Mouse (Mus musculus): ENCODE measurements around the gene Eif5a2. TPM values are rescaled to one million over a fixed set of nuclear protein-coding genes. Genes with fewer than 3 reads are reported as not detected.
A peak's percentile ranks its signal among the peaks of the same experiment; 100 is the strongest.
"Not testable (repeated sequence)": the region's sequence is repeated elsewhere in the genome, so short reads cannot be mapped to it uniquely, and the experiment has no call there.

The Eif5a2 gene
- total RNA-seq (2021): 1 to 10 TPM; 3.3 to 4.1 TPM
- long read RNA-seq, experiment 1, full-length matches to known transcripts: 5 of 7 reads
- long read RNA-seq, experiment 1, partial matches to known transcripts: 0 of 7 reads
- long read RNA-seq, experiment 1, other reads (novel, unspliced or antisense): 2 of 7 reads
- long read RNA-seq, experiment 2, full-length matches to known transcripts: 1 of 2 reads
- long read RNA-seq, experiment 2, partial matches to known transcripts: 1 of 2 reads
- long read RNA-seq, experiment 2, other reads (novel, unspliced or antisense): 0 of 2 reads

DNA sequence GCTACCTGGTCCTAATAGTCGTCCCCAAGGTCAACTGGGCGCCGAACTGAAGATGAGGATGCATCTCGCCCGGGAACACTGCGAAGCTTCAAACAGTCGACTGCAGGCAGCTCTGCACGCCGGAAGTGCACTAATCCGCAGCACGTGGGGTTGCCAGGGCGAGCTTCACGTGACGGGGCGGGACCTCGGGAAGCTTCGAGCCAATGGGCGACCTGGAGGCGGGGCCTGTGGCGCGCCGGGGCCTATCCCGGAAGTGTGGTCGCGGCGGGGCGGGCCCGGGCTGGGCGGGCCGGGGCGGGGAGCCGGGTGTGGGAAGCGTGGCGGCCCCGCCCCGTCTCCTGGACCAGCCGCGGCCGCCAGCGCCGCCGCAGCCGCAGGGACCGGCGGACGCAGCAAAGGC is at the start of gene Eif5a2:
TSS of gene Eif5a2 (plus strand) at position 283 of the 400 bp plus-strand sequence.
- peak; percentile 86 to 92 for DNase-seq (ENCODE audit: low spot score in 2 of 2)

DNA sequence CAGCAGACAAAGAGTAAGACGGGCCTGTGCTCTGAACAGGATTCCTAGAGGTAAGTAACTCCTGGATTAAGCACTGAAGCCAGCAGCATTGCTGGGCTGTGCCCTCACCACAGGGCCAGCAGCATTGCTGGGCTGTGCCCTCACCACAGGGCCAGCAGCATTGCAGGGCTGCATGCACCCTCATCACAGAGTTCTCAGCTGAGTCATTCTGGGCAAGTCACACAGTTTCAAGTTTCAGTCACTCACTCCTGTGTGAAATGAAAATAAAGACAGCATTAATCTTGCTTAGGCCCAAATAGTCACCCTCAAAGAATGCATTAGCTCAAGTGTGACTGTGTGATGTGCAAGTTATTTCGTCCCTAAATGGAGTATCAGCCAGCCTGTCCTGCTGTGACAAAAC is 46.4 kb upstream of the Eif5a2 start:
- no peak for DNase-seq (ENCODE audit: low spot score in 2 of 2)

DNA sequence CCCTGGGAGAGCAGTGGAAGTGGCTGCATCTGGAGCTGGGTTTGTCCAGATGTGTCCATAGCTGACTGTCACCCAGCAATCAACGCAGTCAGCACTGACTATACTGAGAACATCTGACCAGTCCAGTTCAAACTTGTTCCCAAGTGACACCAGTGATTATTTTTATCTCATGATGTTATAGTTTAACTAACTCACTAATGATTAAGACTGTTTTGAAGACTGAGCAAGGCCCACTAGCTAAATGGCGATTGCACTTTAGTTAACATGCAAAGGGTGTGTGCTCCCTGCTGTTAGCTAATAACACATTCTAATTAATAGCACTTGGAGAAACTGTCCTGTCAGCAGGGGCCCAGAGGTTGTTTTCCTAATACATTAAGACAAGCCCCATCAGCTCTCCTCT is 44.1 kb upstream of the Eif5a2 start:
- no peak for DNase-seq (ENCODE audit: low spot score in 2 of 2)

DNA sequence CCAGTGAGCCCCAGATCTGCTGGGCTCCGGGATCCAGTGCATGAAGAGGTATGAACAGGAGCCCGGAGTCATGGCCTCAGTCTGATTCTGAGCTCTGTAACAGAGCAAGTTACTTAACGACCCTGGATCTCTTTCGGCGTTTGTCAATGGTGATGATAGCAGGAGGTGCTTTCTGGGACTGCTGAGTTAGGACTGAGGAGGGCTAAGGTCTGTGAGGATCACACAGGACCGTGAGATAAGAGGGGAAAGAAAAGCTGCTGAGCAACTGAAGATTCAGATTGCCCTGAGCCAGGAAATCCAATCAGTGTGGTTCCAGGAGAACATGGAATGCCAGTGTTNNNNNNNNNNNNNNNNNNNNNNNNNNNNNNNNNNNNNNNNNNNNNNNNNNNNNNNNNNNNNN is 40.7 kb upstream of the Eif5a2 start:
- DNase-seq (ENCODE audit: low spot score in 2 of 2): no peak

DNA sequence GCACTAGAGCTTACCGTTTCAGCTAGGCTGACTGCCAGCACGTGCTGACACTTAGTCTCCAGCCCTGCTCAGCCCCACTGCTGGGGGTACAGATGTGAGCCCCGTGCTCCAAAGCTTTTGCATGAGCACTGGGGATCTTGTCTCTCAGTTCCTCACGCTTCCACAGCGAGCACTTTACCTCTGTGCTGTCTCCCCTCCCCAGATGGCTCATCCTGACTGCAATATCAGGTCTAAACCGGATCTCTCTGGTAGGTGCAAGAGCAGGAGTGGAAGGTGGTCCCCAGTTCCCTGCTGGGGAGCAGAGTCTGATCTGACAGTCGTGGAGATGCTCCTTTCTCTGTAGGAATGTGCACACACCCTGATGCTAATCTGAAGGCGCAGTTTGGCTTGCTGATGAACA is 37.8 kb upstream of the Eif5a2 start:
- DNase-seq (ENCODE audit: low spot score in 2 of 2): no peak

DNA sequence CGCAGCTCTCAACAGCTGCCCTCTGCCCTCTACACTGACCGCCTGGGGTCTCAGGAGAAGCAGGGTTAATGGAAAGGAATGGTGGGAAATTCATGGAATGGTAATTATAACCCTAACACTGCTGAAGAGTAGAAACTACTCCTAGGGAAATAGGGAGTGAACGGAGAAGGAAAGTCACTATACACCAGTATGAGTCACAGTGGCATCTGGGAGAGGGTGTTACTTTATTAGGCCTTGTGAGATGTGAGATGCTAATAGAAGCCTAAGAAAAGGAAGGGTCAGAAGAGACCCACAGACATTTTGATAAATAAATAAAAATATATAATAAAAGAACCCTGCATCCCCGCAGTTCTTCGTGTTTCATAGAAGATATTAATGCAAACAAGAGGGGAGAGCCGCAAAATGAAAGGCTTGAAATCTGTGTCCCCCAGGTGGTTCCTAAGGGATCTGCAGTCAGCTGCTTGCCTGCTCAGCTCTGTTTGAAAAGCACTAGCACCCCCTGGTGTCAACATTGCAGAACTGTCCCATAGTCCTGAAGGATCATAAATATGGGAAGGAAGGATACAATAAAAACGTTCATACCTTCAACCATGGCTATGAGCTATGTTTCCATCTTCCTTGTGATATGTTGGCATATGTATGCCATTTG is 35.1 kb upstream of the Eif5a2 start:
- peak; percentile 55 to 68 for DNase-seq (ENCODE audit: low spot score in 2 of 2)

DNA sequence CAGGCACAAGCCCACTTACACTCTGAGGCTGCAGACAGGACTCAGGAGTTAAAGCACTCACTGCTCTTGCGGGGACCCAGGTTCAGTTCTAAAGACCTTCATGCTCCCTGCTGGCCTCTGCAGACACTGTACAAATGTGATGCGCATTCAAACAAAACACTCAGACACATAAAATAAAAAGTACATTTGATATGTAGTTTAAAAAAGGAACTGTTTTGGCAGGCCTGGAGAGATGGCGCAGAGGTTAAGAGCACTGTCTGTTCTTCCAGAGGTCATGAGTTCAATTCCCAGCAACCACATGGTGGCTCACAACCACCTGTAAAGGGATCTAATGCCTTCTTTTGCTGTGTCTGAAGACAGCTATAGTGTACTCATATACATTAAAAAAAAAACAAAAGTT is 32.9 kb upstream of the Eif5a2 start:
- no peak for DNase-seq (ENCODE audit: low spot score in 2 of 2)

DNA sequence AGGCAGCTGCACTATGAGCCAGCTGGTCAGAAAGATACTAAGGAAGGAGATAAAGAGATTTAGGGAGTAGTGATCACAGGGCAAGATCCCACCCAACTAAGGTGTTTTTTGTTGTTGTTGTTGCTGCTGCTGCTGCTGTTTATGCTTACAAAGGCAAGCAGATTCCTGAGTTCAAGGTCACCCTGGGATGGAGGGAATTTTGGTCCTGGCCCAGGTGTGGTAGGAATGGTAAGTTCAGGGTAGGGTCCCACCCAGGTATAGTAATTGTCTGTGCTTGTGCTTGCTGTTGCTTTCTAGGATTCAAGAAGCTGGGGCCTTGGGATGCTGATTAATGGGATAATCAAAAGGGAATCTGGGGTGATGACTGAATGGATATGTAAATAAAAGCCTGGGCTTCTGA is 32.1 kb upstream of the Eif5a2 start:
- no peak for DNase-seq (ENCODE audit: low spot score in 2 of 2)

DNA sequence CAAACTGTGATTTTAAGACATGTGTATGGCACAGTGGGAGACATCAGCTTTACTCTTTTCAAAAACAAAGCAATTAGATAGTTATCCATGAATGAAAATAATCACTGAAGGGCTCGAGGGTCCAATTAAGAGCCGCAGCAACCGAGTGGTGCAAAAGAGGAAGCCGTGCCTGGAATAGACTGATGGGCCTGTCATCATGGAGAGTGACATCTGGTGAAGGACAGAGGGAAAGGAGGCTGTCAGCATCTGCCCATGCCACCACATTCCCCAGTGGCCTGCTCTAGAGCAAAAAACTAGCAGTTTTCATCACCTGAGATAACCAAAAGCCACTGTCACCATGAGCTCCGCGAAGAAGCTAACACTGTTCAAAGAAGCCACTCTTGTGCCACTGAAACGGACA is 25.6 kb upstream of the Eif5a2 start:
- DNase-seq (ENCODE audit: low spot score in 2 of 2): no peak

DNA sequence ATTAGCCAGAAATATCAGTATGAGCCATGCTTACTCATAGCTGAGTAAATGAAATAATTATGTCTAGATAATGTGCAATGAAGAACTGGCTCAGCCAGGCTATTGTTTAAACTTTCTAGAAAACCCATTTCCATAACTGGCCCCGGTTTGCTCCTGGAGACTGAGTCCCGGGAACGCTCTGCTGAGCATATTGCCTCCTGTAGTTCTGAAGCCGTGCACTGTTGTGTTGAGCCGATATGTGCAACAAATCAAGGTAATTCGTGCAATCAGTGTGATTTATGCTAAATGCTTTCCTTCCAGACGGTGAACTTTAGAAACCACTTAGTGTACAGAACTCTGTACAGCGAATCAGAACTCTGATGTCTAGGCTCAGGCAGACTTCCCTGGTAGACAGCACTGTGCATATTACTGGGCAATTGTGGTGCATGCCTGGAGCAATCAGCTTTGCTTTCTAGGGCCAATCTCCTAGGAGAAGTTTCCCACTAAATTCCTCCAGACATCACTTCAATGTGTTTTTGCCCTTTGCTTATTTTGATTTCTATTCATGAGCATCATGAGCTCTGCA is 19.8 kb upstream of the Eif5a2 start:
- no peak for DNase-seq (ENCODE audit: low spot score in 2 of 2)

DNA sequence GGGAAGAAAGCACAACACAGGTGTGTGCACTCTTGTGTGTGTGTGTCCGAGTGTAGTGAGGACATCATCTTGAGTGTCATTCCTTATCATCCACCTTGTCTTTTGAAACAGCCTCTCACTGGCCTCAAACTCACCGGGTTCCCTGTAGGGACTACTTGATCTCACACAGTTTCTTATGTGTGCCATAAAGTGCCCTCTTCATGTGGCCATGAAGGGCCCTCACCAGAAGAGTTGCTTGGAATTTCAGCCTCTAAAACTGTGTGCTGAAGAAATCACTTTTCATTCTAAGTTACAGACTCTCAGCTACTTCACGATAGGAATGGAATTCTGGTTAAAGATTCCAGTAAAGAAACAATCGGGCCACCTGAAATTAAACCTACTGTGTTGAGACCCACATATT is 14.1 kb upstream of the Eif5a2 start:
- DNase-seq (ENCODE audit: low spot score in 2 of 2): no peak

DNA sequence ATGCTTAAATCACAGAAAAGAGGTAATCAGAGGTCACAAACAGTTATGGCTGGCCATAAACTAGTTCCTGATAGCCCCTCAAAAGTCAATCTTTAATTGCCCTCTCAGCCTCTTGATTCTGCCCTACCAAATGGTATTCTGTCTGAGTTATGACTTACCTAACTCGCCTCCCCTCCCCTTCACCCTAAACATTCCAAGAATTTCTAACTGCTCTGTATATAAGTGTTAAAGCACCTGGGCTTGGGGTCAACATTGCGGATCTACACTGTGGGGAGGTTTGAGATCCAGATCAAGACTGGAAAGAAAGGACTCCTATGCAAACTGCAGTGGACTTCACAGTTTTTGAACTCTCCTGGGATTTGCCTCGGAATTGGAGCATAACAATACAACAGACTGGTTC is 12.9 kb upstream of the Eif5a2 start:
- no peak for DNase-seq (ENCODE audit: low spot score in 2 of 2)

DNA sequence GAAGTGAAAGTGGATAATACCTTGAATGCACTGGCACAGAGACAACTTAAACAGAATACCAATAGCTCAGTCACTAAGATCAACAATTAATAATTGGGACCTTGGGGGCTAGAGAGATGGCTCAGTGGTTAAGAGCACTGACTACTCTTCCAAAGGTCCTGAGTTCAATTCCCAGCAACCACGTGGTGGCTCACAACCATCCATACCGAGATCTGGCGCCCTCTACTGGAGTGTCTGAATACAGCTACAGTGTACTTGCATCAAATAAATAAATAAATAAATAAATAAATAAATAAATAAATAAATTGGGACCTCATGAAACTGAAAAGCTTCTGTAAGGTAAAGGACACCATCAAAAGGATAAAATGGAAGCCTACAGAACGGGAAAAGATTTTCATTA is 8.2 kb upstream of the Eif5a2 start:
- DNase-seq (ENCODE audit: low spot score in 2 of 2): not testable (repeated sequence)

DNA sequence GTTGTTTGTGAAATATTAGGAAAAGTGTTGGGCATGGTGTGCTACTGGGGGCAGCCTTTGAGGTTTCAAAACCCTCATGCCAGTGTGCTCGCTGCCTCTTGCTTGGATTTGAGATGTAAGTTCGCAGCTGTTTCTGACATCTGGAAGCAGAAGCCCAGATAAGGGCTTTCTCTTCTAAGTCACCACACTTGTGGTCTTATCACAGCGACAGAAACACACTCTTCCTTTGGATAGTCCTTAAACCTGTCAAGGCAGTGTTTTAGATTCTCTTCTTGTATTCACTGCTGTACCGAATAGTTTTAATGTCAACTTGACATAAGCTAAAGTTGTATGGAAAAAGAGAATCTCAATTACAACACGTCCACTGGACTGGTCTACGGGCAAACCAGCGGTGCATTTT is 5.7 kb upstream of the Eif5a2 start:
- DNase-seq (ENCODE audit: low spot score in 2 of 2): no peak

DNA sequence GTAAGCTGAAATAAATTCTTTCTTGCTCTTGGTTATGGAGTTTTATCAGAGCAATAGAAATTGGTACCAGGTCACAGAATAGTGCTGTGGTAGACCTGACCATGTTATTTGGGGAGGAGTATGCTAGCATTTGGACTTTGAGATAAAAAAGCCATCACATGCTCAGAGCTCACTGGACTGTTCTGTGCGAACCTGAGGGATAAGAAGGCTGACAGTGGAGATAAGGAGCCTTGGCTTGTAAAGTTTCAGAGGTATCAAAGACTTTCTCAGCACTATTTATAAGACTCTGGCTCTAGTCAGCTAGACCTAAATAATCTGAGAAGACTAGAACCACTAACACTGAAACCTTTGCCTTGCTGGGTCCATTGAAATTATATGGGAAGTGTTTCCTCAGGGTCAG is 5.1 kb upstream of the Eif5a2 start:
- no peak for DNase-seq (ENCODE audit: low spot score in 2 of 2)

DNA sequence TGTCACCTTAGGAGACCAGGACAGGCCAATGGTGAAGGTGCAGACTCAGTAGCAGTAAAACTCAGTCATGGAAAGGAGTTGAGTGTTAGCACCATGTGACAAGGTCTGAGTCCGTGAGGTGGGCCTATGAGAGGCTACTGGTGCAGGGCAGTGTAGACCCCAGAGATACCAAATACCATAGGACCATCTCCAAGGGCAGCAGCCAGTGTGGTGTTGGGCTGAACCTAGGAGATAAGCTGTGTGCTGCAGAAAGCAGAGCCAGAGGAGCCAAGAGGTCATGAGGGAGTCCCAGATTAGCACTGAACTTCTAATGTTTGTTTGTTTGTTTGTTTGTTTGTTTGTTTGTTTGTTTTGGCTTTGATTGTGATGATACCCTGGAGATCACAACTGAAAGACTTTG is 4.6 kb upstream of the Eif5a2 start:
- no peak for DNase-seq (ENCODE audit: low spot score in 2 of 2)

DNA sequence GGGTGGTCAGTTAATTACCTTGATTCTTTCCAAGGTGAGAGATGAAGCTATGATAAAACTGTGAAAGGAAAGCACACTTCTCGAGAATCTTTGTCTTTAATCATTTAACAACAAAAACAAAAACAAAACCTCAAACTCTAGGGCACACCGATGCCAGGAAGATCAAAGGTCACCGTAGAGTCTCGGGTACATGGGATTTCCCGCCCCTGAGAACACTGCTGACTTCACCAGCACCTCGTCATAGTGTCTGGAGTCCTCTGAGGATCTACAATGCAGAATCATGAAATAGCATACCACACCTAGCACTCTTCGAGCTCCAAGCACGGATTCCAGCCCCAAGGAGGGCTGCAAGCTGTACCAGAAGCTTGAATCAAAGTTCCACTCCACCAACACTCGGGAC is 565 bp upstream of the Eif5a2 start:
- DNase-seq (ENCODE audit: low spot score in 2 of 2): no peak

DNA sequence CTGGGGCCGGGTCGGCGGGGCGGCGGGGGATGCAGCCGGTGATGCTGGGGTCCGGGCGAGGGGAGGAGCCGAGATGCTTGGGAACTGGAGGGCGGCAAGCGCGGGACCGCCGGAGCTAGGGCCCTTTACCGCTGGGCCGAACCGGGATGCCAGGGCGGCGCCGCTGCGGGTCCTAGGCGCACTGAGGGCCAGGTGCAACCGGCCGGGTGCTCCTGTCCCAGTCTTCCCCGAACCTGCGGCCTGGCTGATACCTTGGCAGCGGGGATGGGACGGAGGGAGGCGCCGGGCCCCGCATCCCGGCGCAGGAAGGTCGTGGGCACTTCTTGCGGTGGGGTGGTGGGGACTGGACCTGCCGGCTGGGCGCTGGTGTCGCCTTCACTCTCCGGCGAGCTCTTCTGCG is 346 bp downstream of the Eif5a2 start:
- no peak for DNase-seq (ENCODE audit: low spot score in 2 of 2)

DNA sequence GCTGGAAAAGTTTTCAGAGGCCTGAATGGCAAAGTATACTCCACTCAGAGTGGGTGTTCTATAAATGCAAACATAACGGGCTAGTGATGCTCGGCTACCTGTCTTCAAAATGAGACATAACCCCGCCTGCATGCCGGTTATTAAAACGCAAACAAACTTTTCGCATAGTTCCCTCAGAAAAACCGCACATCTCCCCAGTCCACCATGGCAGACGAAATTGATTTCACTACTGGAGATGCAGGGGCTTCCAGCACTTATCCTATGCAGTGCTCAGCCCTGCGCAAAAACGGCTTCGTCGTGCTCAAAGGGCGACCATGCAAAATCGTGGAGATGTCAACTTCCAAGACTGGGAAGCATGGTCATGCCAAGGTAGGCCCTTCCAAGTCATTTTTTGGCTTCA is 772 bp downstream of the Eif5a2 start:
- no peak for DNase-seq (ENCODE audit: low spot score in 2 of 2)

DNA sequence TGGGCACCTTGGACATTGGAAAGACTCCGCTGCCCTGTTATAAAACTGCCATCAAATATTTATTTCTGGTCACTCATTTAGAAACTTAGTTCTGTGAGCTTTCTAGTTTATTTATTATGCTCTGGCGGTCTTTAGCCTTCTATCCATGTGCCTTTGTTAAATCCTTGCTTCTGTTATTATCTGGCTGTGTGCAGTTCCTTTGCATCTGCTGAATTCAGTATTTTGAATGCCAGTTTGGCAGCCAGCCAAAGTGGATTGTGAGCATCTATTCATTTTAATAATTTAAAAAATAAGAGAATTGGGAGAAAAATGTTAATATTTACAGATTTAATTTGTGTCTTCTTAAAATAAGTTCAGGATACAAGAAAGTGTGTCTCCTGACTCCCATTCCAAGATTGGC is 3.1 kb downstream of the Eif5a2 start:
- no peak for DNase-seq (ENCODE audit: low spot score in 2 of 2)

DNA sequence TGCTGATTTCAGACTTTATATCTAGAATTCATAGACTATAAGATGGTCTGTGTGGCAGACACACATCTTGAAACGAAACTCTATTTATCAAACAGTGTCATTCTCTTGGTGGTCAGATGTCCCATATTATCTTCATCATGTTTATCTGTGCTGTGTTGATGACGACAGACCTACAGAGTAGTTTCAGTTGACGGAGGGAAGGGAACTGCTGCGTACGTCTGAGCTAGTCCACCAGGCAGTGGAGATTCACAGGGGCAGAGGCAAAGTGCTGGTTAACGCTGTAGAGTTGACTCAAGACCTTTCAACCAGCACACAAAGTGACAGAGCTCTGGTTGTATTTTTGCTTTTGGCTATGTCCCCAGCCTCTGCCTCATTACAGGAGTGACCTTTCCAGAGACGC is 13.8 kb downstream of the Eif5a2 start:
- no peak for DNase-seq (ENCODE audit: low spot score in 2 of 2)

DNA sequence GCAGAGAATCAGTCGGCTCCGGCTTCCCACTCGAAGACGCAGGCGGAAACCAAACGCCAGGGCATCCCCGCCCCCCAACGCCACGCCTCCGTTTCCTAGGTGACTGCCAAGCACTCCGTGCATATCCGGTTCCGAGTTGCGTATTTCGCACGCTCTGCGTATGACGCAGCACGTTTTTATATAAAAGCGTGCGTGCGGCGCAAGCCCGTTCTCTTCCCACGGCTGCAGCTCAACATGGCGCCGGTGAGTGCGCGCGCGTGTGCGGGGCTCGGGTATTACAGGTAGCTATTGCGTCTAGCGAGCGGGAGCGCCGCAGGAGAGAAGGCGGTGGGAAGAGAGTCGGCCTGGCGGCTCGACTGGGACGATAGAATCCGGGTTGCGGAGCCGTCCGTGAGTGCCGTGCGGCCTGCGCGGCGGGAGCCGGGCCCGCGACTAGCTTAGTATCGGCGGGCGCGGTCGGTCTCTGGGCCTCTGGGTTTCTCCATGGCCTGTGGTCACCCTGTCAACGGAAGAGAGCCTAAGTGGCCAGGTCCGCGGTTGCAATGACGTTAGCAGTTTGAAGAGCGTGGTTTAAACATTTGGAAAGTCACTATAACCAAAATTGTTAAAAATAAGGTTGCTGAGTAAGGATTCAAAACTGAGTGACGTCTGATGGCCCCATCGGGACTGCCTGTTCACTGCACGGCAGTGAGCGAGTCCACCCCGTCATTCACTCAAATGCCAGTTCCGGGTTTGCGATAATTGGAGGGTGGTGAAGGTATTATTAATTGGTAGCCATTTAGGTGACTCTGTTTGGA is 24.4 kb downstream of the Eif5a2 start, which contains the start of gene Rpl22l1:
TSS of gene Rpl22l1 (plus strand) at position 136 of the 797 bp plus-strand sequence.
- peak; percentile 96 to 98 for DNase-seq (ENCODE audit: low spot score in 2 of 2)
